Mouse (Mus musculus) liver, embryonic 16.5 days (tissue): ENCODE data around the gene Cwc25. TPM values are rescaled to one million over a fixed set of nuclear protein-coding genes. Genes with fewer than 3 reads are reported as not detected.

Experiments
- ATAC-seq: fragments of 200-750 bp; cut with Nextera tagmentation; 2 replicates; pipeline ENCODE4 v1.8.0; 2017; ENCODE audit warnings: low read depth, mild to moderate bottlenecking, moderate number of reproducible peaks, moderate library complexity
- H3K27ac ChIP-seq: fragments of 300-500 bp; sonication (generic); 2 replicates; pipeline ENCODE4 v1.5.1; 2014; ENCODE audit warnings: mild to moderate bottlenecking, low read length
- H3K27me3 ChIP-seq: fragments of 300-500 bp; sonication (generic); 2 replicates; pipeline ENCODE4 v1.6.1; 2014; ENCODE audit warnings: low read depth, low read length, mixed read lengths; ENCODE audit not compliant: control insufficient read depth, insufficient read depth
- H3K36me3 ChIP-seq: fragments of 300-500 bp; sonication (generic); 2 replicates; pipeline ENCODE4 v1.6.1; 2014; ENCODE audit warnings: mild to moderate bottlenecking; ENCODE audit not compliant: control insufficient read depth, insufficient read depth
- H3K4me1 ChIP-seq: fragments of 300-500 bp; sonication (generic); 2 replicates; pipeline ENCODE4 v1.6.1; 2014; ENCODE audit warnings: low read depth, low read length, mixed read lengths; ENCODE audit not compliant: control insufficient read depth
- H3K4me2 ChIP-seq: fragments of 300-500 bp; sonication (generic); 2 replicates; pipeline ENCODE4 v1.6.1; 2014; ENCODE audit warnings: low read depth, low read length, mixed read lengths
- H3K4me3 ChIP-seq: fragments of 300-500 bp; sonication (generic); 2 replicates; pipeline ENCODE4 v1.5.1; 2014; ENCODE audit warnings: low read depth, mild to moderate bottlenecking, low read length
- H3K9ac ChIP-seq: fragments of 300-500 bp; sonication (generic); 2 replicates; pipeline ENCODE4 v1.6.1; 2014; ENCODE audit warnings: low read depth, low read length
- H3K9me3 ChIP-seq: fragments of 300-500 bp; sonication (generic); replicated peaks from 2 replicates; pipeline ENCODE4 v1.6.1; 2016; ENCODE audit warnings: low read length; ENCODE audit not compliant: control insufficient read depth
- WGBS: fragments of 180-500 bp; shearing (Covaris S2); extraction: QIAGEN DNeasy Blood & Tissue Kit; methylation state at CpG from one replicate; pipeline ENCODE4 v1.1.7; 2014; ENCODE audit not compliant: insufficient replicate concordance; 5-methylcytosine and 5-hydroxymethylcytosine counted together
- polyA plus RNA-seq: library from polyadenylated mRNA; unstranded; fragments of >200 nt; fragmentation: Nextera tagmentation; extraction: Ambion mirVana; gene quantifications from 2 replicates; pipeline ENCODE4 v1.2.1, GENCODE M21; 2015

Cwc25 gene
- polyA plus RNA-seq, 1 experiment from 2014 or later, result 5.4 TPM

GRCm38 (mm10) chr11:97809235-97810121 is 43.1 kb upstream of the Cwc25 start:
- H3K36me3 ChIP-seq, result no peaks in the 10 kb centered on the region
- H3K27ac ChIP-seq, result peak overlapping the region; percentile 21; the same call in 1 of the 2 replicates
- WGBS, result 49% methylated on average over 7 of the region's 7 CpGs
- H3K9ac ChIP-seq, result no peak overlapping the region
- no peak for ATAC-seq
- H3K27me3 ChIP-seq, result no peaks in the 10 kb centered on the region
- H3K4me1 ChIP-seq, result peaks cover 57% of the 10 kb centered on the region
- no peaks in the 10 kb centered on the region for H3K9me3 ChIP-seq
- no peak overlapping the region for H3K4me2 ChIP-seq
- H3K4me3 ChIP-seq, result no peak overlapping the region

GRCm38 (mm10) chr11:97808621-97809234 is 42.4 kb upstream of the Cwc25 start:
- no peak overlapping the region for H3K9ac ChIP-seq
- H3K4me1 ChIP-seq, result peaks cover 59% of the 10 kb centered on the region
- H3K36me3 ChIP-seq, result no peaks in the 10 kb centered on the region
- no peaks in the 10 kb centered on the region for H3K9me3 ChIP-seq
- 0 out of 2 replicates have a peak overlapping the region, but pooled peaks have one; percentile 0 for H3K27ac ChIP-seq
- WGBS, result 52% methylated on average over 5 of the region's 5 CpGs
- no peaks in the 10 kb centered on the region for H3K27me3 ChIP-seq
- no peak overlapping the region for H3K4me2 ChIP-seq
- peak; percentile 37 for ATAC-seq
- H3K4me3 ChIP-seq, result no peak overlapping the region

GRCm38 (mm10) chr11:97808093-97808492 is 41.7 kb upstream of the Cwc25 start:
- peaks cover 54% of the 10 kb centered on the region for H3K4me1 ChIP-seq
- H3K36me3 ChIP-seq, result no peaks in the 10 kb centered on the region
- H3K27ac ChIP-seq, result 0 out of 2 replicates have a peak overlapping the region, but pooled peaks have one; percentile 1
- H3K9ac ChIP-seq, result no peak overlapping the region
- H3K27me3 ChIP-seq, result no peaks in the 10 kb centered on the region
- no peak overlapping the region for H3K4me2 ChIP-seq
- H3K4me3 ChIP-seq, result no peak overlapping the region
- no peaks in the 10 kb centered on the region for H3K9me3 ChIP-seq
- ATAC-seq, result no peak
- 46% methylated on average over 2 of the region's 2 CpGs for WGBS

GRCm38 (mm10) chr11:97807626-97808025 is 41.3 kb upstream of the Cwc25 start:
- Histone ChIP-seq H3K27ac (0 out of 2 replicates have a peak overlapping the region, but pooled peaks have one; percentile 1), H3K36me3 (no peaks in the 10 kb centered on the region), H3K4me2 (no peak overlapping the region), H3K9me3 (no peaks in the 10 kb centered on the region), H3K9ac (no peak overlapping the region), H3K27me3 (no peaks in the 10 kb centered on the region), H3K4me3 (no peak overlapping the region), H3K4me1 (peaks cover 53% of the 10 kb centered on the region)
- no peak for ATAC-seq
- 33% methylated on average over 6 of the region's 6 CpGs for WGBS

GRCm38 (mm10) chr11:97806613-97806964 is 40.2 kb upstream of the Cwc25 start:
- no peak overlapping the region for H3K4me2 ChIP-seq
- H3K9me3 ChIP-seq, result no peaks in the 10 kb centered on the region
- H3K4me1 ChIP-seq, result peaks cover 52% of the 10 kb centered on the region
- 74% methylated on average over 7 of the region's 7 CpGs for WGBS
- H3K27me3 ChIP-seq, result no peaks in the 10 kb centered on the region
- H3K4me3 ChIP-seq, result no peak overlapping the region
- H3K36me3 ChIP-seq, result no peaks in the 10 kb centered on the region
- no peak for ATAC-seq
- no peak overlapping the region for H3K9ac ChIP-seq
- H3K27ac ChIP-seq, result no peak overlapping the region

GRCm38 (mm10) chr11:97805662-97806612 is 39.6 kb upstream of the Cwc25 start:
- no peak overlapping the region for H3K9ac ChIP-seq

GRCm38 (mm10) chr11:97804841-97805661 is 38.7 kb upstream of the Cwc25 start:
- no peak for ATAC-seq
- H3K4me1 ChIP-seq, result peaks cover 46% of the 10 kb centered on the region
- no peak overlapping the region; the same call in 1 of the 2 replicates for H3K4me2 ChIP-seq
- WGBS, result 33% methylated on average over 9 of the region's 9 CpGs
- H3K9me3 ChIP-seq, result no peaks in the 10 kb centered on the region
- H3K9ac ChIP-seq, result no peak overlapping the region
- H3K4me3 ChIP-seq, result no peak overlapping the region
- peak overlapping the region; percentile 57 for H3K27ac ChIP-seq
- no peaks in the 10 kb centered on the region for H3K27me3 ChIP-seq
- no peaks in the 10 kb centered on the region for H3K36me3 ChIP-seq

More at GRCm38 (mm10) chr11:97805662-97806612, 39.6 kb upstream of the Cwc25 start:
- no peaks in the 10 kb centered on the region for H3K9me3 ChIP-seq
- no peaks in the 10 kb centered on the region for H3K36me3 ChIP-seq
- no peaks in the 10 kb centered on the region for H3K27me3 ChIP-seq
- 58% methylated on average over 15 of the region's 15 CpGs for WGBS
- no peak overlapping the region for H3K4me3 ChIP-seq
- peaks cover 51% of the 10 kb centered on the region for H3K4me1 ChIP-seq
- ATAC-seq, result no peak
- H3K27ac ChIP-seq, result 0 out of 2 replicates have a peak overlapping the region, but pooled peaks have one; percentile 0
- no peak overlapping the region for H3K4me2 ChIP-seq

GRCm38 (mm10) chr11:97803847-97804246 is 37.5 kb upstream of the Cwc25 start:
- H3K27me3 ChIP-seq, result peaks cover 2% of the 10 kb centered on the region; the same call in 1 of the 2 replicates
- no peak overlapping the region for H3K4me2 ChIP-seq
- H3K4me1 ChIP-seq, result peaks cover 35% of the 10 kb centered on the region
- no peak overlapping the region for H3K4me3 ChIP-seq
- no peaks in the 10 kb centered on the region for H3K36me3 ChIP-seq
- 64% methylated on average over 5 of the region's 5 CpGs for WGBS
- no peak overlapping the region for H3K9ac ChIP-seq
- no peaks in the 10 kb centered on the region for H3K9me3 ChIP-seq
- ATAC-seq, result no peak
- H3K27ac ChIP-seq, result no peak overlapping the region
